Comparison of ENCODE assay signal across 19 mouse cellular contexts in genomic region chr3:152119987-152120386, GRCm38 (mm10). TPM values are rescaled to one million over a fixed set of nuclear protein-coding genes. Genes with fewer than 3 reads are reported as not detected.
DNase-seq lines count a peak whose midpoint lies in the region; ATAC-seq and TF ChIP-seq lines count a peak whose summit lies in the region.
"Had no signal": no experiment of that assay in that cellular context is flagged by ENCODE, and none has a peak within 500 bp of the region (broad histone marks: within the 10 kb centered on the region; RNA-seq: fewer than 3 reads in every experiment).

No protein-coding gene starts in this region.

- H3K27me3 ChIP-seq in heart, embryonic 16.5 days (ENCODE audit: control insufficient read depth, insufficient read depth, low read length) = no peaks in the 10 kb centered on the region
- 0 out of 2 replicates have a peak, but pooled peaks cover 8% of the 10 kb centered on the region for H3K27me3 ChIP-seq in liver, embryonic 15.5 days
- no peaks in the 10 kb centered on the region for H3K27me3 ChIP-seq in kidney, embryonic 14.5 days (ENCODE audit: control insufficient read depth, insufficient read depth, low read length)
- H3K27me3 ChIP-seq: forebrain, embryonic 12.5 days; hindbrain, embryonic 12.5 days; neural tube, embryonic 12.5 days had no signal

- 50% methylated on average over 4 of the region's 4 CpGs for WGBS in heart, embryonic 16.5 days
- WGBS in liver, embryonic 15.5 days (ENCODE audit: insufficient replicate concordance) = 34% methylated on average over 4 of the region's 4 CpGs
- 58% methylated on average over 4 of the region's 4 CpGs for WGBS in kidney, embryonic 14.5 days

- H3K9ac ChIP-seq in heart, embryonic 16.5 days (ENCODE audit: low read length) = peak overlapping the region; percentile 5
- no peak overlapping the region for H3K9ac ChIP-seq in liver, embryonic 15.5 days
- no peak overlapping the region for H3K9ac ChIP-seq in kidney, embryonic 14.5 days (ENCODE audit: low read depth, low read length)
- H3K9ac ChIP-seq: forebrain, embryonic 12.5 days; hindbrain, embryonic 12.5 days; neural tube, embryonic 12.5 days had no signal

- ATAC-seq in heart, embryonic 16.5 days (replicated peaks; ENCODE audit: extremely low read depth, insufficient read depth, low FRiP score) = no peak
- no peak for ATAC-seq in liver, embryonic 15.5 days (ENCODE audit: insufficient read depth)
- no peak for ATAC-seq in kidney, embryonic 14.5 days (ENCODE audit: low FRiP score, low TSS enrichment)

- H3K4me2 ChIP-seq in heart, embryonic 16.5 days (ENCODE audit: low read depth, low read length) = no peak overlapping the region
- H3K4me2 ChIP-seq in liver, embryonic 15.5 days = no peak overlapping the region
- no peak overlapping the region for H3K4me2 ChIP-seq in kidney, embryonic 14.5 days (replicated peaks; ENCODE audit: low read depth, low read length)
- H3K4me2 ChIP-seq: forebrain, embryonic 12.5 days; hindbrain, embryonic 12.5 days; neural tube, embryonic 12.5 days had no signal

- peak overlapping the region; percentile 84 for H3K27ac ChIP-seq in gastrocnemius, adult 2 months
- H3K27ac ChIP-seq in heart, embryonic 16.5 days (ENCODE audit: low read length) = no peak overlapping the region
- H3K27ac ChIP-seq in liver, embryonic 15.5 days (replicated peaks) = 0 out of 2 replicates have a peak overlapping the region, but pooled peaks have one; percentile 2
- H3K27ac ChIP-seq in kidney, embryonic 14.5 days (ENCODE audit: low read depth, low read length) = no peak overlapping the region
- H3K27ac ChIP-seq: forebrain, embryonic 12.5 days; hindbrain, embryonic 12.5 days; neural tube, embryonic 12.5 days had no signal

- no peak overlapping the region for H3K4me3 ChIP-seq in gastrocnemius, adult 2 months
- H3K4me3 ChIP-seq in heart, embryonic 16.5 days (ENCODE audit: low read length) = no peak overlapping the region
- H3K4me3 ChIP-seq in liver, embryonic 15.5 days (replicated peaks) = no peak overlapping the region
- H3K4me3 ChIP-seq in kidney, embryonic 14.5 days (ENCODE audit: low read length) = no peak overlapping the region
- H3K4me3 ChIP-seq: forebrain, embryonic 12.5 days; hindbrain, embryonic 12.5 days; neural tube, embryonic 12.5 days had no signal

- peaks cover 45% of the 10 kb centered on the region for H3K4me1 ChIP-seq in heart, embryonic 16.5 days (ENCODE audit: control insufficient read depth, insufficient read depth, low read length)
- H3K4me1 ChIP-seq in liver, embryonic 15.5 days (replicated peaks) = peaks cover 62% of the 10 kb centered on the region
- no peaks in the 10 kb centered on the region for H3K4me1 ChIP-seq in kidney, embryonic 14.5 days (ENCODE audit: control insufficient read depth, insufficient read depth, low read length)
- H3K4me1 ChIP-seq: forebrain, embryonic 12.5 days; hindbrain, embryonic 12.5 days had no signal

- TF ChIP-seq CTCF in gastrocnemius, adult 2 months (IDR thresholded peaks at IDR 0.05) = no peak

- no peaks in the 10 kb centered on the region for H3K36me3 ChIP-seq in heart, embryonic 16.5 days (ENCODE audit: control insufficient read depth, insufficient read depth)
- H3K36me3 ChIP-seq in liver, embryonic 15.5 days (replicated peaks) = no peaks in the 10 kb centered on the region
- H3K36me3 ChIP-seq in kidney, embryonic 14.5 days (ENCODE audit: control insufficient read depth, insufficient read depth, low read length) = no peaks in the 10 kb centered on the region
- H3K36me3 ChIP-seq: forebrain, embryonic 12.5 days; hindbrain, embryonic 12.5 days; neural tube, embryonic 12.5 days had no signal

- no peak for DNase-seq in gastrocnemius, adult 2 months
- DNase-seq in gastrocnemius, adult 8-10 months (ENCODE audit: low spot score in 2 of 2) = no peak
- DNase-seq in heart, postnatal 14 days = no peak
- DNase-seq in 416B (ENCODE audit: low read depth) = peak; percentile 67
- no peak for DNase-seq in left cerebral cortex, postnatal 10 days (ENCODE audit: extremely low spot score in 1 of 2, low spot score in 2 of 2)
- DNase-seq: cerebellum, adult 11 months; cerebellum, adult 9-11 months; kidney, adult 11 months; layer of hippocampus, adult 9-11 months; lung, postnatal 14 days; midbrain, embryonic 14.5 days; right cerebral cortex, postnatal 14 days had no signal

- intact Hi-C loops in gastrocnemius, adult 2 months (cut with DNase I) = loop anchor here (10.0 kb wide), 1 partner anchor 195 kb away; no protein-coding TSS in a partner anchor
- intact Hi-C loops in heart, postnatal 14 days (cut with DNase I) = loop anchor here (10.0 kb wide), 1 partner anchor 195 kb away; no protein-coding TSS in a partner anchor
- intact Hi-C loops in left cerebral cortex, postnatal 10 days (cut with DNase I) = no loop called here

- H3K9me3 ChIP-seq in heart, embryonic 16.5 days (replicated peaks; ENCODE audit: control insufficient read depth, low read length) = no peaks in the 10 kb centered on the region
- H3K9me3 ChIP-seq in liver, embryonic 15.5 days (replicated peaks) = no peaks in the 10 kb centered on the region
- H3K9me3 ChIP-seq in kidney, embryonic 14.5 days (ENCODE audit: control insufficient read depth, low read length) = no peaks in the 10 kb centered on the region
- H3K9me3 ChIP-seq: forebrain, embryonic 12.5 days; hindbrain, embryonic 12.5 days; neural tube, embryonic 12.5 days had no signal

RNA-seq across cellular contexts. Expression of gene Gipc2, which starts 46.0 kb away (rescaled TPM):
- under 1 TPM; 0.69 to 0.75 TPM for total RNA-seq in gastrocnemius, adult 2 months (2021)
- under 1 TPM in 3 of 4 experiments, not detected in 1; 0.36 to 0.70 (median 0.68) TPM for total RNA-seq in gastrocnemius, adult 8-10 months (2022)
- 5.7 and 6.4 TPM in 2 replicates for polyA plus RNA-seq in heart, embryonic 16.5 days (2015; fragmentation: Nextera tagmentation; extraction: Ambion mirVana)
- 1 to 10 TPM; 2.1 to 2.9 TPM for total RNA-seq in heart, postnatal 14 days (2021)
- 19.3 and 20.0 TPM in 2 replicates for polyA plus RNA-seq in liver, embryonic 15.5 days (2015; fragmentation: Nextera tagmentation; extraction: Ambion mirVana)
- polyA plus RNA-seq in kidney, embryonic 14.5 days (2014; fragmentation: Nextera tagmentation; extraction: Ambion mirVana) = 16.0 and 22.2 TPM in 2 replicates
- 1 to 10 TPM; 3.6 to 4.0 TPM for total RNA-seq in left cerebral cortex, postnatal 10 days (2021)
- total RNA-seq: megakaryocyte-erythroid progenitor cell, adult 5-6 weeks had no signal

Comparison
In these comparisons a context has a peak if more than half of its experiments do, and no peak if none do; other contexts are left out.
1. H3K27ac ChIP-seq: peak in gastrocnemius, adult 2 months (single experiment) and liver, embryonic 15.5 days (single experiment); none in heart, embryonic 16.5 days (single experiment) and kidney, embryonic 14.5 days (single experiment).